Mouse (Mus musculus): ENCODE results near the gene Hsd17b7. TPM values are rescaled to one million over a fixed set of nuclear protein-coding genes. Genes with fewer than 3 reads are reported as not detected.

Hsd17b7 gene
- total RNA-seq, 2 experiments from 2014 or later, result 3.3 to 3.8 TPM

GRCm38 (mm10) chr1:169934005-169934725 lies 34.9 kb downstream of the Hsd17b7 start:
- peak; percentile 52 for DNase-seq

- DNase-seq, result no peak
These were observed 36.8 kb downstream of the Hsd17b7 start for GRCm38 (mm10) chr1:169932122-169932746.

DNA sequence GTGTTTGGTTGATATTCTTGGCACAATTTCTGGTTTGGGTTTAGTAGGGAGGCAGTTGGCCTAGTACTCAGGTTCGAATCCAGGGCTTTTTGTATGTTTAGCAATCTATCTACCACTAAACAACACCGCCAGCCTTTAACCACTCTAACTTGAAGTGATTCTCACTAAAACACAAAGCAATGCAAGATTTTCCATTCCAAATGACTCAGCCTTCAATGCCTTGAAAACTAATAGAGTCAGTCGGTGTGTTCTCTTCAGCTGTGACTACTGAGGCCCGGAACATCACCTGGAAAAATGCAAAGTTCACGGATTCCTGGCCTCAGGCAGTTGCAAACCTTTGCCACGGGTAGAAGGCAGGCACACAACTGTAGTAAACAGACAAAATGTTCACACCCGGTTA lies 37.3 kb downstream of the Hsd17b7 start:
- no peak for DNase-seq

- DNase-seq, result peak; percentile 38
These were observed 40.5 kb downstream of the Hsd17b7 start, which contains the start of gene Ccdc190 for GRCm38 (mm10) chr1:169928454-169928971. TSS of gene Ccdc190 (plus strand) at chr1:169928648.

GRCm38 (mm10) chr1:169927753-169928369 lies 41.2 kb downstream of the Hsd17b7 start:
- no peak for DNase-seq

DNA sequence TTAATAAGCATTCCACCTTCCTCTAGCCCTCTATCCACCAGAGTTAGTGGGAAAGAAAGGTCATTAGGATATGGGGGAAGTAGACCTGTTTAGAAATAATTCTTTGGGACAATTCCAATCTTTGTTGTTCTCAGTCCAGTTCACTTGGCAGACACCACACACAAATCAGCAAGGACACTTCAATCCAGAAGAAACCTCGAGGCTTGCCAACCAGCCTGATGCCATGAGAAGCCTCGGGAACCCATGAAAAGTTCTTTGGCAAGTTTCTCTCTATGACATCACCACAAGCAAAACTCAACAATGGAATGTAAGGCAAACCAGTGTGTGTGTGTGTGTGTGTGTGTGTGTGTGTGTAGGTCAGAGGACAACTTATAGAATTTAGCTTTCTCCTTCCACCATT lies 44.5 kb downstream of the Hsd17b7 start:
- no peak for DNase-seq

GRCm38 (mm10) chr1:169921710-169922211 lies 47.3 kb downstream of the Hsd17b7 start:
- DNase-seq, result peak; percentile 27

- DNase-seq, result peak; percentile 82
These were observed 49.8 kb downstream of the Hsd17b7 start for GRCm38 (mm10) chr1:169919211-169919610.

DNA sequence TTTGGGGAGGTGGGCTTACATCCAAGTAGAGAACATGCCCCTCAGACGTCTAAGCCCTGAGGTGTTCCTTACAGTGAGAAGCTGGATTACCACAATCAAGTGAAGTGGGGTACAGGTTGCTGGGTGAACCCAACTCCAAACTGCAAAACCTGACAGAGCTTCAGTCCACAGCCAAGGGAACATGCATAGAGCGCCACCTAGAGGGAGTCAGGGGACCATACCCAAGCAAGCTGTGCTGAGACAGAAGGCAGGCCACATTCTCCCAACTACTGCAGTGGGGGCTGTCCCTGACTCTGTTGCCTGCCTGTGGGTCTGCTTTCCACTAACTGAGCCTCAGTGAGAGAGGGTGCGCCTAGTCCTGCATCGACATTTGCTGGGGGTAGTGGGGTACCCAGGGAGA lies 51.0 kb downstream of the Hsd17b7 start:
- DNase-seq, result peak; percentile 46

- no peak for DNase-seq
These were observed 51.8 kb downstream of the Hsd17b7 start for GRCm38 (mm10) chr1:169917115-169917796.

GRCm38 (mm10) chr1:169916659-169917058 lies 52.4 kb downstream of the Hsd17b7 start:
- DNase-seq, result peak; percentile 32

- no peak for DNase-seq
These were observed 57.5 kb downstream of the Hsd17b7 start for GRCm38 (mm10) chr1:169911526-169911925.

DNA sequence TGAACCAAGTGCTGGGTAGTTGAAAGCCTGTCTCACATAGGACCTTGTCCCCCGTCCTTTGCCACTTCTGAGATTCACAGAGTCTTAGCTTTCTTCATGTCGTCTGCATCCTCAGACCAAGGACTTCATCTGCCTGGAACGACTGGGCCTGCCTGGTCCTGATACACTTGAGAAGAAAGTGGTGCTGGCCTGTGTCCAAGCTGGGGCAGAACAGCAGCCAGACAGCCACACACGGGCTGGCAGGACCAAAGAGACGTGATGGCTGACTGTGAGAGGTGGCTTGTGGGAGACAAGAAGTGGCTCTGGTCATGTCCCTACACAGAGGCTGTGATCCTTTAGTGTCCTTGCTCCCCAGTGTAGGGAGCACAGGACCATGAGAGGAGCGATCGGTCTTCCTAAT lies 58.3 kb downstream of the Hsd17b7 start:
- no peak for DNase-seq

DNA sequence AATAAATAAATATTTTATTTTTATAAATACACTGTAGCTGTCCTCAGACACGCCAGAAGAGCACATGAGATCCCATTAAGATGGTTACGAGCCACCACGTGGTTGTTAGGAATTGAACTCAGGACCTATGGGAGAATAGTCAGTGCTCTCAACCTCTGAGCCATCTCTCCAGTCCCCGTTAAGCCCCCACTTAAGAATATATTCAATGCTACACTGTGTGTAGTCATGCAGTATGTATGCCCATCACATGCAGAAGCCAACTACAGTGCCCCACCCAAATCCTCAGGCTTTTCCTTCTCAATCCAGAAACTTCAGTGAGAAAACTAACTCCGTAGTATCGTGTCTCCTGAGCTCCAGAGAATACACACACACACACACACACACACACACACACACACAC lies 59.4 kb downstream of the Hsd17b7 start:
- no peak for DNase-seq

DNA sequence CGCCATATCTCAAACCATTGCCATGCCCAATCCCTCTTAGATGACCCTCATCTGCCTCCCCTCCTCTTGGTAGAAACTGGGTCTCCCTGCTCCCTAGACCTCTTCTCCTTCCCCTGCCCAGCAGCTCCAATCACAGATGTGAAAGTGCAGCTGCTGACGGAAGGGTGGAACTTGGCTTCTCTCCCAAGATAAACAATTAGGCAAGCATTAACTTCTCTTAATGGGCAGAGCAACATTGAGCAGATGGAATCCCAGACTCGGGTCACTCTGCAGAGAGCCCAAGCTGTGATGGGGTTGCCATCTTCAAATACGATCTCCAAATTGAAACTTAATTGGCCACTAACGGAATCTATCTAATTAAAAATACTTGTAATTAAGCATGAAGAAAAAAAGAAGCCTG lies 59.9 kb downstream of the Hsd17b7 start:
- no peak for DNase-seq

- DNase-seq, result no peak
These were observed 68.2 kb downstream of the Hsd17b7 start for GRCm38 (mm10) chr1:169900771-169901336.

Other genes starting within 250 kb of the Hsd17b7 start
- gene Rgs4, start 221.6 kb downstream of the Hsd17b7 start, total RNA-seq (2021), result 1 to 10 TPM; 7.9 to 8.2 TPM
- gene Ccdc190, start 40.6 kb downstream of the Hsd17b7 start, total RNA-seq (2021), result not detected
- gene Ddr2, start 141.5 kb upstream of the Hsd17b7 start, total RNA-seq (2021), result 10 to 100 TPM; 43.9 to 49.8 TPM
- gene Uap1, start 205.7 kb upstream of the Hsd17b7 start, total RNA-seq (2021), result 10 to 100 TPM; 32.5 to 34.6 TPM
- gene Uhmk1, start 246.2 kb upstream of the Hsd17b7 start, total RNA-seq (2021), result 10 to 100 TPM; 12.2 to 13.4 TPM

Measured in gastrocnemius, postnatal 10 days (tissue).